Mouse (Mus musculus) ES-Bruce4 (cell line): ENCODE measurements at regions not wholly inside any gene's neighbourhood (a gene's known extent, or its start where the extent isn't known, plus 50 kb on each side); places are given as distances from the start of the nearest gene placed in this dataset.

Experiments used
- CTCF ChIP-seq: IDR thresholded peaks from one replicate; pipeline ENCODE4 v1.8.1; 2011; ENCODE audit warnings: low read depth, low read length
- EP300 ChIP-seq: IDR thresholded peaks from 2 replicates; pipeline ENCODE4 v1.6.1; 2011; ENCODE audit warnings: low read depth, low read length; ENCODE audit not compliant: insufficient read depth
- POLR2A ChIP-seq: IDR thresholded peaks from one replicate; pipeline ENCODE4 v1.8.1; 2011; ENCODE audit warnings: low read length; ENCODE audit not compliant: insufficient read depth

DNA sequence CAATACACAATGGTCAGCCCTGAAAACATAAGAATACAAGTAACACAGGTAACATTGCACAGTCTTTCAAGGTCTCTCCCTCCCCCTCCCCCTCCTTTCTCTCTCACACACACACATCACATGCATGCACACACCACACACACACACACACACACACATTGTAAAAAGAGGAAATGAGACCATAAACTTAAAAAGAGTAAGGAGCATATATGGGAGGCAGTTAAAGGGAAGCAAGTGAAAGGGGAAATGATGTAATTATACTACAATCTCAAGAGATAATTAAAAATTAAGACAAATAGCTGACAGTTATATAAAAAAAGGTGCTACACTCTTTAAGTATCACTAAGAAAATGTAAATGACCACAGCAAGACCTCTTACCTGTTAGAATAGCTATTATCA is 96.5 kb upstream of the Qrfpr start:
- TF ChIP-seq CTCF, result no peak
- TF ChIP-seq EP300, result no peak
- TF ChIP-seq POLR2A, result no peak
